Mouse (Mus musculus): ENCODE data around the gene Fyn.

- TF ChIP-seq CTCF (IDR thresholded peaks at IDR 0.05; ENCODE audit: low read depth, low read length) (no peak), POLR2A (IDR thresholded peaks at IDR 0.05; ENCODE audit: borderline replicate concordance, low read depth, low read length) (no peak)
Observed at GRCm38 (mm10) chr10:39486501-39487450, 118.1 kb downstream of the Fyn start.

All from bone marrow macrophage, adult 2 months (primary cell).